Mouse (Mus musculus): ENCODE results near the gene Kif18b. TPM values are rescaled to one million over a fixed set of nuclear protein-coding genes. Genes with fewer than 3 reads are reported as not detected.

Gene Kif18b
- 7.9 and 10.0 TPM in 2 replicates for polyA plus RNA-seq (2014; fragmentation: Nextera tagmentation; extraction: Ambion mirVana)

DNA sequence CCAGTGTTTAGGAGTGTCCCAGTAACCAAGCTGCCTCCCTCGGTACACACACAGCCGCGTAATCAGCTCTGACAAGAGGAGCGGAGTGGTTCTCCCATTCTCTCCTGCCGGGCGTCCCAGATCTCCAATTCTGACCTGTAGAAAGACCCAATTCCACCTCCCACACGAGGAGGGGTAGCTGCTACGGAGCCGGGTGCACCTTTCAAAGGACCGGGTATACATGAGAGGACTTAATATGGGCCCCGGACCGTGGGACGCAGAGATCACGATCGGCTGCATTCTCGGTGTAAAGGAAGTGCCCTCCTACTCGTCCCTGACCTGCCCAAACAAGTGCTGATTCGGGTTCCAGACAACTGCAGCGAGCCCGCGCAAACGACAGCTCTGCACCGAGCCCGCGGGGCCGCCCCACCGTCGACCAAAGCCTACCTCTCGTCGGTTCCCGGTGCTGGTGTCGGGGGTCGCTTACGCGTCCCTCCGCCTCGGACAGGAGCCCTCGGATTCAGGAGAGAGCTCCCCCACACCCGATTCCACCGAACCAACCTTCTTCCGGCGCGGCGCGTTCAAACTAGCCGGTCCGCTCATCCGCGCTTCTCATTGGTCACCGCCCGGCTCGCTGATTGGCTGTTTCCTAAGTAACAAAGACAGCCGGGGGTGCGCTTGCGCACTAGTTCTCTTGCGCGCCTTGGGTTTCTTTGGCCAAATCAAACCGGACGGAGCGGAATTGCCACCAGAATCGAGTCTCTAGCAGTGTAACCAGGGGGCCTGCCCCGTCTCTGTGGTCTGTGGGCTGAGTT is at the start of gene Kif18b:
Gene Kif18b (minus strand): TSS at position 568 of the 794 bp plus-strand sequence.
- H3K4me2 ChIP-seq (replicated peaks; ENCODE audit: low read depth, low read length) = peak within 1 kb of the TSS; percentile 50
- H3K36me3 ChIP-seq (ENCODE audit: control insufficient read depth, insufficient read depth, low read length) = no peaks in the 10 kb centered on the region
- H3K27me3 ChIP-seq (ENCODE audit: control insufficient read depth, insufficient read depth, low read length) = no peaks in the 10 kb centered on the region
- peak within 1 kb of the TSS; percentile 95 for H3K27ac ChIP-seq (ENCODE audit: low read length)
- peaks cover 13% of the 10 kb centered on the region; the same call in 1 of the 2 replicates for H3K4me1 ChIP-seq (ENCODE audit: control insufficient read depth, insufficient read depth, low read length)
- under 1% methylated on average over 62 of the region's 62 CpGs for WGBS
- peak within 1 kb of the TSS; percentile 49 for H3K9ac ChIP-seq (replicated peaks; ENCODE audit: low read depth, low read length)
- peak within 1 kb of the TSS; percentile 72 for H3K4me3 ChIP-seq (ENCODE audit: low read depth, low read length)
- peak; percentile 94 for ATAC-seq (ENCODE audit: insufficient number of reproducible peaks, insufficient read depth, low FRiP score, low read depth)
- no peaks in the 10 kb centered on the region for H3K9me3 ChIP-seq (ENCODE audit: control insufficient read depth, low read depth, low read length)

DNA sequence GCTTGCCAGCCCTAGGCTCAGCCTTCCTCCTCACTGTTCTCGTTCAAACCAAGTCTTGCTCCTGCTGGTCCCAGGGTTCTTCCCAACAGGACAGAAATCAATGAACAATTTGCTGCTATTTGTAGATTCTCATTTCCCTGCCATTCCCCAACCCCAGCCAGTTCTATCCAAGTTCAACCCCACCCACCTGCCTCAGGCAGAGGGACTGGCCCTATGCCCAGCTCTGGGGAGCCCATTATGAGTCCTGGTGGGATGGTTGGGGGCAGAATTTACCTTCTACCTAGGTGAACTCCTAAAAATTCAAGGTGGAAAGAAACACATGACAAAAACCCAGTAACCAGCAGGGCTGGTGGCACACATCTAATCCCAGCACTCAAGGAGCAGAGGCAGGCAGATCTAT is 47.4 kb upstream of the Kif18b start:
- H3K27ac ChIP-seq (ENCODE audit: low read length) = no peak overlapping the region
- H3K36me3 ChIP-seq (ENCODE audit: control insufficient read depth, insufficient read depth, low read length) = no peaks in the 10 kb centered on the region
- 0 out of 2 replicates have a peak, but pooled peaks cover 3% of the 10 kb centered on the region for H3K4me1 ChIP-seq (ENCODE audit: control insufficient read depth, insufficient read depth, low read length)
- no peak for ATAC-seq (ENCODE audit: insufficient number of reproducible peaks, insufficient read depth, low FRiP score, low read depth)
- H3K9ac ChIP-seq (replicated peaks; ENCODE audit: low read depth, low read length) = no peak overlapping the region
- WGBS = 48% methylated on average over 1 of the region's 1 CpGs
- no peak overlapping the region for H3K4me2 ChIP-seq (replicated peaks; ENCODE audit: low read depth, low read length)
- no peak overlapping the region for H3K4me3 ChIP-seq (ENCODE audit: low read depth, low read length)
- H3K27me3 ChIP-seq (ENCODE audit: control insufficient read depth, insufficient read depth, low read length) = no peaks in the 10 kb centered on the region
- H3K9me3 ChIP-seq (ENCODE audit: control insufficient read depth, low read depth, low read length) = no peaks in the 10 kb centered on the region

DNA sequence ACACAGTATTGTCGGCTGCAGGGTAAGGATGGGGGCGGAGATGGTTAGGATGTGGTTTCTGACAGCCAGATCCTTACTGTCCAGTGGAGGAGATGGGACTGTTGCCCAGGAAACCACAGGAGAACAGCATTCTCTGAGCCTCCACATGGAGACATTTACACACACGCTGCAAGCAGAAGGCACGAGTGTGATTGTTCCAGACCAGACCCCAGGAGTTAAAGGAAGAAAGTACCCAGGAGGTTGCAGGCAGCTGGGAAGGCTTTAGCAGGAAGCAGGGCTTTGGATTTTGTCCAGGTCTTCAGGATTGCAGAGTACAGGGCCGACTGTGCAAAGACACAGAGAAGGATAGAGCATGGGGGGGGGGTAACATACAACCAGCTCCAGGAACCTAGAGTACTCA is 46.7 kb upstream of the Kif18b start:
- Histone ChIP-seq H3K27ac (ENCODE audit: low read length) (no peak overlapping the region), H3K9ac (replicated peaks; ENCODE audit: low read depth, low read length) (no peak overlapping the region), H3K4me3 (ENCODE audit: low read depth, low read length) (no peak overlapping the region), H3K36me3 (ENCODE audit: control insufficient read depth, insufficient read depth, low read length) (no peaks in the 10 kb centered on the region), H3K27me3 (ENCODE audit: control insufficient read depth, insufficient read depth, low read length) (no peaks in the 10 kb centered on the region), H3K9me3 (ENCODE audit: control insufficient read depth, low read depth, low read length) (no peaks in the 10 kb centered on the region), H3K4me2 (replicated peaks; ENCODE audit: low read depth, low read length) (no peak overlapping the region), H3K4me1 (ENCODE audit: control insufficient read depth, insufficient read depth, low read length) (0 out of 2 replicates have a peak, but pooled peaks cover 3% of the 10 kb centered on the region)
- WGBS = 31% methylated on average over 5 of the region's 5 CpGs
- no peak for ATAC-seq (ENCODE audit: insufficient number of reproducible peaks, insufficient read depth, low FRiP score, low read depth)

- Histone ChIP-seq H3K4me2 (replicated peaks; ENCODE audit: low read depth, low read length) (no peak overlapping the region), H3K9ac (replicated peaks; ENCODE audit: low read depth, low read length) (no peak overlapping the region), H3K4me3 (ENCODE audit: low read depth, low read length) (no peak overlapping the region), H3K27me3 (ENCODE audit: control insufficient read depth, insufficient read depth, low read length) (no peaks in the 10 kb centered on the region), H3K9me3 (ENCODE audit: control insufficient read depth, low read depth, low read length) (no peaks in the 10 kb centered on the region), H3K4me1 (ENCODE audit: control insufficient read depth, insufficient read depth, low read length) (peaks cover 12% of the 10 kb centered on the region), H3K27ac (ENCODE audit: low read length) (no peak overlapping the region), H3K36me3 (ENCODE audit: control insufficient read depth, insufficient read depth, low read length) (no peaks in the 10 kb centered on the region)
- WGBS = 62% methylated on average over 16 of the region's 16 CpGs
- ATAC-seq (ENCODE audit: insufficient number of reproducible peaks, insufficient read depth, low FRiP score, low read depth) = no peak
These were observed 39.7 kb upstream of the Kif18b start for GRCm38 (mm10) chr11:102964547-102965091.

DNA sequence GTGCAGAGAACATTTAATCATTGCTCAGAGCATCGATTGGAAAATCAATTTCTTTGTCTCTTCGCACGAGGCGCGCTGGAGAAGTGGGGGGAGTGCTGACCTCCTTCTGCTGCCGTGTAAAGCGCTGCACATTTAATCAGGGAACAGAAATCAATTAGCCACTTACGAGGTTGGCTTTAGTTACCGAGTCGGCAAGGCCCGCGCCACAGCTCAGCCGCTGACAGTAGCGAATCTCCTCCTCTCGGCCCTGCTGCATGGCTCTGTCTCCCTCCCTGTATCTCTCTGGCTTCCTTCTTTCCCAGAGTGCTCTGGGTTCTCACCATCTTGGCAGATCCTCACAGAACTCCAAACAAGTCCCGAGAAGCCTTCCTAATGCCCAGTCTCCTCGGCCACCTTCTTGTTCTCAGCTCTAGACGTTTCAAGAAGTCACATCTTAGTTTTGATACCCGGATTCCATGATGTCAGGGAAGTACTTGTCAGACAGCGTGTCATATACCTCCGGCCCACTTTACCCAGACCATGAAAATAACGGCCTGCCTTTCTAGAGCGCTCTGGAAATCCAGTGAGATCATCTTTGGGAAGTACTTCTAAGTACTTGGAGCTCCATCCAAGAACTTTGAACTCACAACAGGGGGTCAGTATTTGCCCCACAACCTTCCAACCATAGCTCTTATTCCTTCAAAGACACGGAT is 39.1 kb upstream of the Kif18b start:
- Histone ChIP-seq H3K4me3 (ENCODE audit: low read depth, low read length) (no peak overlapping the region), H3K36me3 (ENCODE audit: control insufficient read depth, insufficient read depth, low read length) (no peaks in the 10 kb centered on the region), H3K27ac (ENCODE audit: low read length) (no peak overlapping the region), H3K4me1 (ENCODE audit: control insufficient read depth, insufficient read depth, low read length) (peaks cover 12% of the 10 kb centered on the region), H3K9me3 (ENCODE audit: control insufficient read depth, low read depth, low read length) (no peaks in the 10 kb centered on the region), H3K4me2 (replicated peaks; ENCODE audit: low read depth, low read length) (no peak overlapping the region), H3K9ac (replicated peaks; ENCODE audit: low read depth, low read length) (no peak overlapping the region; the same call in 1 of the 2 replicates), H3K27me3 (ENCODE audit: control insufficient read depth, insufficient read depth, low read length) (no peaks in the 10 kb centered on the region)
- WGBS = 30% methylated on average over 24 of the region's 24 CpGs
- no peak for ATAC-seq (ENCODE audit: insufficient number of reproducible peaks, insufficient read depth, low FRiP score, low read depth)

- Histone ChIP-seq H3K27ac (ENCODE audit: low read length) (peak overlapping the region; percentile 41; the same call in 1 of the 2 replicates), H3K4me1 (ENCODE audit: control insufficient read depth, insufficient read depth, low read length) (peaks cover 12% of the 10 kb centered on the region), H3K4me2 (replicated peaks; ENCODE audit: low read depth, low read length) (0 out of 2 replicates have a peak overlapping the region, but pooled peaks have one; percentile 10)
These were observed 38.4 kb upstream of the Kif18b start for GRCm38 (mm10) chr11:102963246-102963854.

DNA sequence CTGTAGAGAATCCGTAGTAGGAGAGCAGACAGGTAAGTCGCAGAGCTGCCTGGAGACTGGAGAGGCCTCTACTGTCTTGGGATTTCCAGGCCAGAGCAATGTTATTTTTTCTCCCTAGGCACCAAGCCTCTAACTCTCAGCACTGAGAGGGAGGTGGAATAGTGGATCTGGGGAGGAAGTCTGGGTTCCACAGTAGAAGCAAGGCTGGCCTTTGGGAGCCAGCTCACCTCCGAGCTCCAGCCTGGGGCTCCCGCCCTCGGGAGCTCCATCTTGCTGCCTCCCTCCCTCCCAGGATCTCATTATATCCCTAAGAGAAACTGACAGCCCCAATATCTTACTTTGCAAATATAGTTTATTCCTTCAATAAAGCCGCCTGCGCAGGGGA is 37.9 kb upstream of the Kif18b start:
- Histone ChIP-seq H3K27ac (ENCODE audit: low read length) (peak overlapping the region; percentile 41; the same call in 1 of the 2 replicates), H3K9me3 (ENCODE audit: control insufficient read depth, low read depth, low read length) (no peaks in the 10 kb centered on the region), H3K27me3 (ENCODE audit: control insufficient read depth, insufficient read depth, low read length) (no peaks in the 10 kb centered on the region), H3K4me2 (replicated peaks; ENCODE audit: low read depth, low read length) (0 out of 2 replicates have a peak overlapping the region, but pooled peaks have one; percentile 10), H3K4me1 (ENCODE audit: control insufficient read depth, insufficient read depth, low read length) (peaks cover 14% of the 10 kb centered on the region), H3K9ac (replicated peaks; ENCODE audit: low read depth, low read length) (no peak overlapping the region), H3K4me3 (ENCODE audit: low read depth, low read length) (no peak overlapping the region), H3K36me3 (ENCODE audit: control insufficient read depth, insufficient read depth, low read length) (no peaks in the 10 kb centered on the region)
- WGBS = 32% methylated on average over 7 of the region's 7 CpGs
- ATAC-seq (ENCODE audit: insufficient number of reproducible peaks, insufficient read depth, low FRiP score, low read depth) = no peak

More at GRCm38 (mm10) chr11:102963246-102963854, 38.4 kb upstream of the Kif18b start:
- no peak overlapping the region for H3K4me3 ChIP-seq (ENCODE audit: low read depth, low read length)
- ATAC-seq (ENCODE audit: insufficient number of reproducible peaks, insufficient read depth, low FRiP score, low read depth) = no peak
- no peaks in the 10 kb centered on the region for H3K27me3 ChIP-seq (ENCODE audit: control insufficient read depth, insufficient read depth, low read length)
- H3K9me3 ChIP-seq (ENCODE audit: control insufficient read depth, low read depth, low read length) = no peaks in the 10 kb centered on the region
- H3K36me3 ChIP-seq (ENCODE audit: control insufficient read depth, insufficient read depth, low read length) = no peaks in the 10 kb centered on the region
- no peak overlapping the region; the same call in 1 of the 2 replicates for H3K9ac ChIP-seq (replicated peaks; ENCODE audit: low read depth, low read length)
- WGBS = 8% methylated on average over 16 of the region's 16 CpGs

DNA sequence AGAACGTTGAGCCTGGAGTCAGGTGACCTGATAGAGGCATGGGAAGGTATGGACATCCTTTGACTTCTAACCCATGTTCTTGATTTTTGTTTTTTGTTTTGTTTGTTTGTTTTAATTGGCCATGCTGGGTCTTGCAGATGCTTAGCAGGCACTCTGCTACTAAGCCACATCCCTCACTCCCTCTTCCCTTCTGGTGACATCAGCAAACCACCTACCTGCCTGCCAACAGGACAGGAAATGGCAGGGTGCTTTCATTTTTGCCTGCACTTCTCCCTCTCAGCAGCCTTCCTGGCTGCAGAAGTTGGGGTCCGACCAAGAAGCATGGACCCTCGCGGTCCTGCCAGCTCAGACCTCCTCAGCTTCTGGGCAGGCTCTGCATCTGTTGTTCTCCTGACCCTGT is 36.2 kb upstream of the Kif18b start:
- WGBS = 95% methylated on average over 4 of the region's 4 CpGs
- no peaks in the 10 kb centered on the region for H3K27me3 ChIP-seq (ENCODE audit: control insufficient read depth, insufficient read depth, low read length)

More for the DNA sequence above, 36.2 kb upstream of the Kif18b start:
- no peak for ATAC-seq (ENCODE audit: insufficient number of reproducible peaks, insufficient read depth, low FRiP score, low read depth)
- no peak overlapping the region for H3K27ac ChIP-seq (ENCODE audit: low read length)
- no peak overlapping the region for H3K9ac ChIP-seq (replicated peaks; ENCODE audit: low read depth, low read length)
- H3K36me3 ChIP-seq (ENCODE audit: control insufficient read depth, insufficient read depth, low read length) = no peaks in the 10 kb centered on the region
- H3K9me3 ChIP-seq (ENCODE audit: control insufficient read depth, low read depth, low read length) = no peaks in the 10 kb centered on the region
- H3K4me3 ChIP-seq (ENCODE audit: low read depth, low read length) = no peak overlapping the region
- H3K4me2 ChIP-seq (replicated peaks; ENCODE audit: low read depth, low read length) = no peak overlapping the region
- peaks cover 29% of the 10 kb centered on the region for H3K4me1 ChIP-seq (ENCODE audit: control insufficient read depth, insufficient read depth, low read length)

Measured in stomach, embryonic 14.5 days (tissue).